Mouse (Mus musculus) MEL (cell line): Measurements from ENCODE around the gene Sectm1a. TPM values are rescaled to one million over a fixed set of nuclear protein-coding genes. Genes with fewer than 3 reads are reported as not detected.

ENCODE experiments used
- DNase-seq: peaks from one replicate; pipeline ENCODE4 v3.0.0; 2011; ENCODE audit warnings: low read depth, low spot score
- H3K27ac ChIP-seq: 2 replicates; pipeline ENCODE4 v1.5.1; 2012; ENCODE audit warnings: low read depth, mild to moderate bottlenecking, control low read depth, low read length, moderate library complexity; ENCODE audit not compliant: control insufficient read depth
- H3K27me3 ChIP-seq, 2 experiments: fragments of 150-350 bp in 1 of 2; sonication (generic) in 1 of 2; 2 replicates each; pipeline ENCODE4 v1.6.1; 2012; ENCODE audit warnings: low read length in 2 of 2, mild to moderate bottlenecking in 2 of 2, improper control_type of control experiment in 1 of 2, moderate library complexity in 1 of 2; ENCODE audit not compliant: insufficient read depth in 2 of 2, control insufficient read depth in 1 of 2
- H3K36me3 ChIP-seq, 2 experiments: 2 replicates each; pipeline ENCODE4 v1.6.1; 2012 to 2014; ENCODE audit warnings: low read length in 2 of 2, improper control_type of control experiment in 1 of 2, inconsistent platforms in 1 of 2, mild to moderate bottlenecking in 1 of 2; ENCODE audit not compliant: insufficient read depth in 2 of 2, control insufficient read depth in 1 of 2
- H3K4me1 ChIP-seq, 2 experiments: fragments of 150-350 bp in 1 of 2; sonication (generic) in 1 of 2; 2 replicates each; pipeline ENCODE4 v1.6.1; 2012; ENCODE audit warnings: low read length in 2 of 2, improper control_type of control experiment in 1 of 2, mild to moderate bottlenecking in 1 of 2; ENCODE audit not compliant: insufficient read depth in 2 of 2, control insufficient read depth in 1 of 2
- H3K4me3 ChIP-seq, 2 experiments: fragments of 150-350 bp in 1 of 2; sonication (generic) in 1 of 2; 2 replicates each; pipeline ENCODE4 v1.5.1; 2012; ENCODE audit warnings: low read depth in 2 of 2, low read length in 2 of 2, mild to moderate bottlenecking in 2 of 2, moderate library complexity in 2 of 2, control low read depth in 1 of 2, improper control_type of control experiment in 1 of 2; ENCODE audit not compliant: control insufficient read depth in 1 of 2, insufficient read depth in 1 of 2
- H3K79me2 ChIP-seq: 2 replicates; pipeline ENCODE4 v1.6.1; 2012; ENCODE audit warnings: mild to moderate bottlenecking, low read length, moderate library complexity; ENCODE audit not compliant: control insufficient read depth, poor library complexity, insufficient read depth
- H3K9ac ChIP-seq: 2 replicates; pipeline ENCODE4 v1.6.1; 2012; ENCODE audit warnings: low read depth, mild to moderate bottlenecking, control low read depth, low read length, moderate library complexity; ENCODE audit not compliant: control insufficient read depth, poor library complexity, severe bottlenecking
- H3K9me3 ChIP-seq: fragments of 150-350 bp; sonication (generic); replicated peaks from 2 replicates; pipeline ENCODE4 v1.6.1; 2012; ENCODE audit warnings: mild to moderate bottlenecking, low read length, improper control_type of control experiment, moderate library complexity; ENCODE audit not compliant: insufficient read depth
- CTCF ChIP-seq, 3 experiments: IDR thresholded peaks in 2 of 3; conservative IDR thresholded peaks in 1 of 3; 2 replicates each; pipeline ENCODE4 v1.5.1; 2011 to 2012; ENCODE audit warnings: low read length in 3 of 3, low read depth in 2 of 3, mild to moderate bottlenecking in 2 of 3, improper control_type of control experiment in 1 of 3, inconsistent platforms in 1 of 3, mixed read lengths in 1 of 3, moderate library complexity in 1 of 3; ENCODE audit not compliant: control insufficient read depth in 1 of 3, insufficient read depth in 1 of 3, poor library complexity in 1 of 3, severe bottlenecking in 1 of 3
- ETS1 ChIP-seq: IDR thresholded peaks from 2 replicates; pipeline ENCODE4 v1.6.1; 2012; ENCODE audit warnings: low read depth, mild to moderate bottlenecking, inconsistent platforms, low read length, improper control_type of control experiment, moderate library complexity
- HCFC1 ChIP-seq: IDR thresholded peaks from 2 replicates; pipeline ENCODE4 v1.6.1; 2012; ENCODE audit warnings: low read depth, mild to moderate bottlenecking, inconsistent platforms, low read length, improper control_type of control experiment, moderate library complexity
- KAT2A ChIP-seq: conservative IDR thresholded peaks from 2 replicates; pipeline ENCODE4 v1.6.1; 2012; ENCODE audit warnings: low read depth, low read length, improper control_type of control experiment, inconsistent platforms
- MEF2A ChIP-seq: IDR thresholded peaks from 2 replicates; pipeline ENCODE4 v1.6.1; 2014; ENCODE audit warnings: low read depth, mild to moderate bottlenecking, inconsistent platforms, low read length, improper control_type of control experiment; ENCODE audit not compliant: poor library complexity, insufficient replicate concordance, severe bottlenecking; ENCODE audit errors: extremely low read depth
- MXI1 ChIP-seq: IDR thresholded peaks from 2 replicates; pipeline ENCODE4 v1.6.1; 2011; ENCODE audit warnings: mild to moderate bottlenecking, low read depth, low read length, improper control_type of control experiment
- MYB ChIP-seq: IDR thresholded peaks from 2 replicates; pipeline ENCODE4 v1.6.1; 2011; ENCODE audit warnings: mild to moderate bottlenecking, low read depth, low read length, improper control_type of control experiment
- MYC ChIP-seq: IDR thresholded peaks from 2 replicates; pipeline ENCODE4 v1.6.1; 2011; ENCODE audit warnings: low read depth, mild to moderate bottlenecking, low read length, improper control_type of control experiment, moderate library complexity
- RCOR1 ChIP-seq: IDR thresholded peaks from 2 replicates; pipeline ENCODE4 v1.6.1; 2012; ENCODE audit warnings: low read depth, mild to moderate bottlenecking, inconsistent platforms, low read length, improper control_type of control experiment
- TAL1 ChIP-seq: IDR thresholded peaks from 2 replicates; pipeline ENCODE4 v1.6.1; 2012; ENCODE audit warnings: mild to moderate bottlenecking, inconsistent platforms, low read length, moderate library complexity, mixed read lengths
- TBP ChIP-seq: IDR thresholded peaks from 2 replicates; pipeline ENCODE4 v1.8.0; 2011; ENCODE audit warnings: low read depth, low read length, improper control_type of control experiment
- ZKSCAN1 ChIP-seq: IDR thresholded peaks from 2 replicates; pipeline ENCODE4 v1.6.1; 2012; ENCODE audit warnings: low read depth, mild to moderate bottlenecking, inconsistent platforms, low read length, improper control_type of control experiment, moderate library complexity
- polyA plus RNA-seq, 2 experiments: library from polyadenylated mRNA; stranded (reverse) in 1 of 2; unstranded in 1 of 2; fragments of >175 nt in 1 of 2; fragments of >200 nt in 1 of 2; gene quantifications; 2 replicates each; pipeline versions ENCODE4 v1.2.1 to v1.2.4; 2012; ENCODE audit warnings: low replicate concordance in 2 of 2, low read depth in 1 of 2; ENCODE audit not compliant: insufficient read length in 2 of 2, insufficient read depth in 1 of 2, missing spikeins in 1 of 2
- total RNA-seq: library from RNA; depleted of rRNA; stranded (reverse); fragments of 300-350 nt; gene quantifications from 2 replicates; pipeline ENCODE4 v1.2.3, GENCODE M21; 2012

Sectm1a gene
- total and polyA plus RNA-seq, 3 experiments: 22.0 to 22.3 TPM; not detected in 1

GRCm38 (mm10) chr11:121112091-121112775 lies 31.2 kb upstream of the Sectm1a start:
- DNase-seq: no peak
- Histone ChIP-seq H3K4me1 (peaks cover 5 to 17% of the 10 kb centered on the region in 2 experiments), H3K27me3 (no peaks in the 10 kb centered on the region; a peak in 1 of 4 replicates), H3K79me2 (peaks cover 11% of the 10 kb centered on the region), H3K9me3 (no peaks in the 10 kb centered on the region), H3K9ac (no peak overlapping the region), H3K4me3 (no peak overlapping the region), H3K27ac (no peak overlapping the region), H3K36me3 (peaks cover 0 to 13% of the 10 kb centered on the region in 2 experiments; a peak in 2 of 4 replicates)
- TF ChIP-seq ZKSCAN1: no peak
- no peak for TF ChIP-seq MYC
- no peak for TF ChIP-seq HCFC1
- TF ChIP-seq TAL1: no peak
- TF ChIP-seq MEF2A: no peak
- no peak for TF ChIP-seq RCOR1

DNA sequence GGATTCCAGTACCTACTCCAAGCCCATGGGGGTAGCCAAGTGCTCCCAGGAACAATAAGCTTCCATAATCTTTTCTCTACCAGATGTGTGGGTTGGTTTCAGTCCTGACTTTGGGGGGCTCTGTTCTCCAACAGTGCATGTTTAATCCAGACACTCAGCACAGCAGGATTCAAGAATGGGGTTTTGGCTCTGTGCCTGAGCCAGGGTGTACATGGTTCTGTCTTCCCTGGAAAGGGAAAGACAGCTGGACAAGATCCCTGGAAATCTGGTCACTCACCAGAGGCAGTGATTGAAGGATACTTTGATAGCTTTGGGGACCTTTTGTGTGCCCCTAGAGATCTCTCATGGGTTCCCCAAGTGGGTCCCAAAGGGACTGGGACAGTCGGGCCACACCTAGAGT lies 30.6 kb upstream of the Sectm1a start:
- H3K4me3 ChIP-seq: no peak overlapping the region
- H3K4me1 ChIP-seq: peaks cover 5 to 11% of the 10 kb centered on the region in 2 experiments
- H3K27me3 ChIP-seq: no peaks in the 10 kb centered on the region; a peak in 1 of 4 replicates
- no peak for TF ChIP-seq TBP
- TF ChIP-seq MYB: no peak
- no peak for TF ChIP-seq MXI1
- TF ChIP-seq CTCF (IDR thresholded peaks at IDR 0.05 in 2 of 3, conservative IDR thresholded peaks at IDR 0.05 in 1 of 3; ENCODE audit: control insufficient read depth in 1 of 3, insufficient read depth in 1 of 3, low read depth in 2 of 3, low read length in 3 of 3, poor library complexity in 1 of 3, severe bottlenecking in 1 of 3): no peak
- no peak for TF ChIP-seq KAT2A
- TF ChIP-seq ETS1: no peak
- H3K9ac ChIP-seq: no peak overlapping the region
- no peaks in the 10 kb centered on the region for H3K9me3 ChIP-seq
- peaks cover 4% of the 10 kb centered on the region for H3K79me2 ChIP-seq
- H3K36me3 ChIP-seq: peaks cover 0 to 13% of the 10 kb centered on the region in 2 experiments; a peak in 2 of 4 replicates
- DNase-seq: no peak
- no peak overlapping the region for H3K27ac ChIP-seq

GRCm38 (mm10) chr11:121111051-121111450 lies 30.0 kb upstream of the Sectm1a start:
- no peak for DNase-seq
- TF ChIP-seq HCFC1 (no peak), ETS1 (no peak), TBP (no peak), ZKSCAN1 (no peak), KAT2A (no peak)
- H3K36me3 ChIP-seq: peaks cover 0 to 13% of the 10 kb centered on the region in 2 experiments; a peak in 2 of 4 replicates
- no peak overlapping the region for H3K27ac ChIP-seq
- no peak overlapping the region for H3K4me3 ChIP-seq
- no peaks in the 10 kb centered on the region for H3K9me3 ChIP-seq
- H3K4me1 ChIP-seq: peaks cover 5 to 8% of the 10 kb centered on the region in 2 experiments
- H3K9ac ChIP-seq: no peak overlapping the region
- H3K27me3 ChIP-seq: no peaks in the 10 kb centered on the region; a peak in 1 of 4 replicates
- H3K79me2 ChIP-seq: no peaks in the 10 kb centered on the region; the same call in 1 of the 2 replicates
